Mouse (Mus musculus): Measurements from ENCODE around the gene Magoh.
A peak's percentile ranks its signal among the peaks of the same experiment; 100 is the strongest.

Magoh gene

DNA sequence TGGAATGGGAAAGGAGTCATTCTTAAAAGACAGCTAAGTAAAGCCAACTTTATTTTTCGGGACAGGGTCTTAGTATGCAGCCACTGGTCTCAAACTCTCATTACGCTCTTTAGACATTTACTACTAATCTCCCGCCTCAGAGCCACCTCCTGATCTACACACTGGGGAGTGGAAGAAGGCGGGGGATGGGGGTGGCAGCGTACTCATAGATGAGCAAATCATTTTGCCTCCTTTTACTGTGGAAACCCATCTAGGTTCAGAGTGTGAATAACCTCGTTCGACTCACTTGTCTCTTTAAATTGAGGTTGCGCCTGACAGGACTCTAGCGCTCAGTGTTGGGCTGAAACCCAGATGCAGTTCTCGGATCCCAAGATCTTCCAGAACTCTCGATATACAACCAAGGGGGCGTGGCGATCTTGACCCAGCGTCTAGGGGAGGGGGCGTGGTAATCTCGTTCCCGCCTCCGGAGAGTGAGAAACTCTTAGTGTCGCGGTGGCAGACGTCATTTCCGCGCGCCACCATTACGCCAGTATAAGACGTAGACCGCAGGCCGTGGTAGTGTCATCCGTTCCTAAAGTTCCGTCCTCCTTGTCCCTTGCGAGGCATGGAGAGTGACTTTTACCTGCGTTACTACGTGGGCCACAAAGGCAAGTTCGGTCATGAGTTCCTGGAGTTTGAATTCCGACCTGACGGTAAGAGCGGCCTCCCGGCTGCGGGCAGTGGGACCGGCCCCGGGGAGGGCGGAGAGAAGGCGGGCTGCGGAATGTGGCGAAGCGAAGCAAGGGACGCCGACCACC lies at the start of gene Magoh:
Gene Magoh (plus strand): TSS at position 502 of the 797 bp plus-strand sequence.
- peak; percentile 89 to 95 for DNase-seq (ENCODE audit: low spot score in 2 of 2)

DNA sequence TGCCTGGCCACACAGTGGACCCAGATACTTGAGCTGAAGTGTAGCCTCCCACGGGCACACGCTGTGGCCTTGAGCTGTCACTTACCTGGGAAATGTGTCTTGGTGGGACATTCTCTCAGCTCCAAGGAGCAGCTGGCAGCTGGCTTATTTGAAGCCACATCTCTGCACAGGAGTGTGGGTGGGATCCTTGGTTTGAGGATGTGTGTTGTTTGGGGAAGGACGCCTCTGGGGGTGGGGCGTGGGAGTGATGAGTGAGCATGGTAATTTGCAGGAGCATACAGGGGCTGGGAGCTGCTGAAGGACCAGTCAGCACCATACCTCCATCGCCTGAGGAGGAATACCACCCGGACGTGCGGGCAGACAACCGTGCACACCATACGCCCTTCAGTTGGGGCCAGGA lies 49.4 kb upstream of the Magoh start:
- no peak for DNase-seq (ENCODE audit: low spot score in 2 of 2)

DNA sequence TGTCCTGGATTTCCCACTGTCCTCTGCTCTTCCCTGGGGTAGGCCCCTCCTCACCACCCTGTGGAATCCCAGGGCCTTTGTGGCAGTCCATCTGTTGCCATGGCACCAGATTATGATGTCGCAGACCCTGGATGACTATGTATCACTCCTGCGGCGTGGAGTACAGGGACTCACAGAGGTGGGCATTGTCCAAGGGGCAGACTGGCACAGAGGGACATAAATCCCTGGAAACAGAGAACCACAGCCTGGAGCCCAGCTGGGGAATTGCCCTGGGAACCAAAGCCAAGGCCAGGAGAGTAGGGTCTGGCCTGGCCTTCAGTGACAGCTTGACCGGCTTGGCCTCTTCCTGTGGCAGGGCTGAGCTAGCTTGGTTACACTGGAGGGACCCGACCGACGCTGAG lies 48.7 kb upstream of the Magoh start:
- no peak for DNase-seq (ENCODE audit: low spot score in 2 of 2)

DNA sequence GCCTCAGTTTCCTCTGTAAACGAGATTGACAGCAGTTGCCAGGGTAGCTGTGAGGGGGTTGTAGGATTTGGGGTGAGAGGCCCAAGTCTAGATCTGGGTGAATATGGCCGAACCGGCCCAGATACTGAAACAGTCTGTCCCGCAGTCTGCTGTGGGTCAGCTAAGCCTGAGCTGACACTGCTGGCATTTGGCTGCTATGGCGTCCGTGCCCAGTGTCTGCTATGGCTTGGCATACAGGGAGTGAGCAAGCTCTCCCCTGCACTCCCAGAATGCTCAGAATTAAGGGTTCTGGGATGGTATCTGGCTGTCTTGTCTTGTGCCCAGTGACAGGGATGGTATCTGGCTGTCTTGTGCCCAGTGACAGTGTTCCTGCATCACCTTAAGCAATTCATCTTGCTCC lies 47.9 kb upstream of the Magoh start:
- no peak for DNase-seq (ENCODE audit: low spot score in 2 of 2)

DNA sequence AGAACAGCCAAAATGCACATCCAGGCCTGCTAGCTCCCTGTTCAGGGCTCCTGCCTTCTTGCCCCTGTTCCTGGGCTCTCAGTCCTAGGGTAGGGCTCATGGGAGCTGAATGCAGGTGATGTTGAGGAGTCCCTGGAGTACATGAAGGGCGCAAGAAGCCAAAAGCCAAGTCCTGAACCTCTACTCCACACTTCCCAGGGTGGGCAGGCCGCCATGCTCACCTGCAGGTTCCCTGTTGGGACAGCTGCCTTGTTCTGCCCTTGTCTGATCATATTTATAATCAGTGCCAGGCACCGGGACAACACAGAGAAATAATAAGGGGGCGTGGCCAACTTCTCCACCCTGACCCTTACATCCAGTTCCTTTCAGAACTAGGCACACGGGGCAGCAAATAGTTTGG lies 46.0 kb upstream of the Magoh start:
- DNase-seq (ENCODE audit: low spot score in 2 of 2), result no peak

DNA sequence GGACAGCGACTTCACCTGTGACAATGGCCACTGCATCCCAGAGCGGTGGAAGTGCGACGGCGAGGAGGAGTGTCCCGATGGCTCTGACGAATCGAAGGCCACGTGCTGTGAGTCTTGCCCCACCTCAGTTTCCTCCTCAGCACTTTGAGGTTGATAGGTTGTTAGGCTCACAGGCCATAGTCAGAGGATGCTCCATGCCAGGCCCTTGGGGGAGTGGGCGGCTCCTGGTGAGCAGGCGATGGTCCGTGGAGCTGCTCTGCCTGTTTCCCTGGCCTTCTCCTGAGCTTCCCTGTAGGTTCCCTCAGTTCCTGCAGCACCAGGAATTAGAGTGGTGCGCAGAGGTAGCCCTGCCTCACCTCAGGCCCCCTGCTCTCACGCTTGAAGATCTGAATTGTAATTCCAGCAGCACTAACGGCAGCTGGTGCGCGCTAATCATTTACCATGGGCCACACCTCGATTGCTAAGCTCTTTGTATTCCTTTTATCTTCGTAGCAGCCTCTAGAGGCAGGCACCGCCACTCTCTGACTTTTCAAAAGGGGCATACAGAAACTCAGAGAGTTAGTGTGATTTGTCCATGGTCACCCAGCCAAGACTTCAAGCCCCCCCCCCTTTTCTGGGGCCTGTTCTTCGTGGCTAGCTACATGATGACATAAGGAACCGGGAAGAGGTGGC lies 44.8 kb upstream of the Magoh start:
- DNase-seq (ENCODE audit: low spot score in 2 of 2), result no peak

DNA sequence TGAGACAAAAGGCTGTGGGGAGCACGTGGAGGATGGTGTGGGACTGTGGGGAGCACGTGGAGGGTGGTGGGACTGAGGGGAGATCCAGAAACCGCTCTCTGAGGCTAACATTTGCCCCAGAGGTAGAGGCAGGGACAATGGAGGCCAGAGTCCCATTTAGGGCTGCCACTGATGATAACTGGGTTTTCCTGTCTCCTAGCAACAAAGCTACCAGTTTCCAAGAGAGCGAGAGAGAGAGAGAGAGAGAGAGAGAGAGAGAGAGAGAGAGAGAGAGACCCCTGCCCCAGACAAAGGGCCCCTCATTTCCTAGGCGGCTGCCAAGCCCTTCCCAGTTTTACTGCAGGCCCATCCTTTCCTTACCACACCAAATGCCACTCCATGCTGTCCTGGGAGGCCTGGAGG lies 44.0 kb upstream of the Magoh start:
- DNase-seq (ENCODE audit: low spot score in 2 of 2), result no peak

DNA sequence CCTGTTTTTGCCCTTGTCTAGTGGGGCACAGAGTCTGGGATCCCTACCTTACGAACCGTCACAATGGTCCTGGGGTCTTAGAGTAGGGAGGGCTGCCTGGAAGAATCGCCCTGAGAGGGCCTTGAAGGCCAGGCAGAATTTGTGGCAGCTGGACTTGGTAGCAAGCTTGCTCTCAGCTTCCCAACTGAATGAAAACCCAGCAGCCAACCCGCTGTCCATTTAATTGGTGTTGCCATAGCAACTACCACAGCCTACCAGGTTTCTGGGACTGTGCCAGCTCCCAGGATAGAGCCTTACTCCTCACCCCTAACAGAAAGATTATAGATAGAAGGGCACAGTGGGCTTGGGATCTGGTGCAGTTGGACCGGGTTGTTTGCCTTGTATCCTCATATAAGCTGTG lies 42.8 kb upstream of the Magoh start:
- no peak for DNase-seq (ENCODE audit: low spot score in 2 of 2)

DNA sequence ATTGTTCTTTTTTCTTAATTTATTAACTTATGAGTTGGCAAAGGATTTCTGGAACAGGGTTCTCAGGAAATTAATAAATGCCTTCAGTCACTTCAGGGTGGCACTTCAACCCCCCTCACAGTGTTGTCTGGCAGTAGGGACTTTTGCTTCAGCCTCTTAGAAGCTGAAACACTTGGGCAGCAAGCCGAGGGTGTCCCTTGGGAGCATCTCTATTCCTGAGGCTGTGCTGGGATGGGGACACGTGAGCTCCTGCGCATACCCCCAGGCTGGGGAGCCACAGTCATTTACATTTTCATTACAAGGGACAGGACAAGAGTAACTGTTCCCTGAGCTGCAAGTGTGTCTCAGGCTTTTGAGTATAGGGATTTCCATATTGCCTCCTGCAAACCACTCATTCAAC lies 41.6 kb upstream of the Magoh start:
- no peak for DNase-seq (ENCODE audit: low spot score in 2 of 2)

DNA sequence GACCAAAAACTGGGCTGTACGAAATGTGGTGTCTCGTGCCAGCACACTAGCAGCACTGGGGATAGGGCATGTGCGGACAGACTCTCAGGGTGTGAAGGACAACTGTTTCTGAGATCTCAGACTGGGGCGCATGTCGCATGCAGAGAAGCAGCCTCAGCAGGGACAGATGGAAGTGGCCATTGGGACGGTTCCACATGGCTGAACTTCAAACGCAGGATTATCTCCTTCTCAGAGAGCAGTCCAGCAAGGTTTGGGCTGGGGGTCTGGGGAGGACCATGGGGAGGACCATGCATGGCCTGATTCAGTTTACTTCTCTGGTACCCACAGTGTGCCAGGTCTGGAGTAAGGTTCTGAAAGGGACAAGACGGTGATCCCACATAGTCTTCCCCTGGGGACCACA lies 35.9 kb upstream of the Magoh start:
- DNase-seq (ENCODE audit: low spot score in 2 of 2), result no peak

DNA sequence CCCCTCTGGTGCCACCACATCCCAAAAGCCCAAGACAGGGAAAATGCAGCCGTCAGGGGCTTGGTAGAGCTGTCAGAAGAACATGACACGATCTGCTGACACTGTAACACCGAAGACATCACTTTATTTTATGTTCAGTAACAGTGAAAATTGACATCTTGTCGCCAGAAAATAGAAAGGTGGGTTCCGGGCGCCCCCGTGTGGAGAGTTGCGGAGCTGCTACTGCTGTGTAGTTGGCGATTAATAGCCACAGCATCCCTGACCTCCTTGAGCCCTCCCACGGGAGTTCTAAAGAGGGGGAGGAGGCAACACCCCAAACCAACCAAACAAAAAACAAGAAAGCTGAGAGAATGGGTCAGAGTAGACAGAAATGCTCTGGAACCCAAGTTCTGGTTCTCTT lies 34.6 kb upstream of the Magoh start:
- peak; percentile 43 to 70 for DNase-seq (ENCODE audit: low spot score in 2 of 2)

DNA sequence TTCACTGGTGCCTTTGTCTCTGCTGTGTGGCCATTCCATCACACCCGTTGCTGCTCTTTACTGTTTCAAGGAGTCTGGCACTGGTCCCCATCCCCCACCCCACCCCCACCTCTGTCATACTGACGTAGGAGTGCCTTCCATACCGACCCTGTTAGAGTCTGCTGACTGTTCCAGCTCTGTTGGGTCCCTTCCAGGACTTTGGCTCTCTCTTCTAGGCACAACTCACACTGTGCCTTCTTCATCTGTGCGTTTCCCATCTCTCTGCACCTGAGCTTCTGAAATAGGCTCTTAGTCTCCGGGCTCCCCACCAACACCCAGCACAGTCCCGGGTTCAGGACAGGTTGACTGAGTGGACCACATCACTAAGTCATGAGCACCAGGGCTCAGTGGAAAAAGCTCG lies 32.8 kb upstream of the Magoh start:
- DNase-seq (ENCODE audit: low spot score in 2 of 2), result no peak

DNA sequence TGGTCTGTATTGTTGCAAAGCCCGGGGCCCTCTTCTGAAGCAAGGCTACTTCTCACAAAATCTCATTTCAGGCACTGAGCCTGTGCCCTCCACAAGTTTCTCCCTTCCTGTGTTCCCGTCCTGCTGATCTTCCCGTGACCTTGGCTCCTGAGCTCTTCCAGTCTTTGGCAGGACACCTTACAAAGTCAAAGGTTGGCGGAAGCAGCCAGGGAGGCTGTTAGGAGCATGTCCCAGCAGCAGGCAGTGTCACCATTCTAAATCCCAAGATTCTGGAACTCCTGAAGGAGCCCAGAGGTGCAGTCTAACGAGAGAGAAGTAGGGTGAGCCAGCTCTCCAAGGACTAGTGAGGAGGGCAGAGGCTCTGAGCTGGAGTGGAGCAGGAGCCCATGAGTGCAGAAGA lies 31.0 kb upstream of the Magoh start:
- no peak for DNase-seq (ENCODE audit: low spot score in 2 of 2)

DNA sequence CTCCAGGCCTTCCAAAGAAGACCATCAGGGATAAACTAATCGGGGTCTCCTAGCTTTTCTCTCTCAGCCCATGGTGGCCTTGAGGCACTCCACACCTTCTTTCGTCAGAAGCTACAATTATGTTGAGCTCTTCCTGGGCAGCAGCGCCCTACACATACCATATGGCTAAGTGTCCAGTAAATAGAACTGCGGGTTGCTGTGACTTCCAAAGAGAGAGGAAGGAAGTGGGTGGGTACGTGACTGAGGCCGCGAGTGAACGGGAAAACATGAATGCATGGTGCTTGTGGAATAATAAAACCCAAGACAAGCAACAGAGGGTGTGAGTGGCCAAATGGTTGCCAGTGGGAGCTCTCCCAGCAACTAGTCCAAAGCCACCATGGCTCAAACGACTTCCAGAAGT lies 29.9 kb upstream of the Magoh start:
- DNase-seq (ENCODE audit: low spot score in 2 of 2), result no peak

DNA sequence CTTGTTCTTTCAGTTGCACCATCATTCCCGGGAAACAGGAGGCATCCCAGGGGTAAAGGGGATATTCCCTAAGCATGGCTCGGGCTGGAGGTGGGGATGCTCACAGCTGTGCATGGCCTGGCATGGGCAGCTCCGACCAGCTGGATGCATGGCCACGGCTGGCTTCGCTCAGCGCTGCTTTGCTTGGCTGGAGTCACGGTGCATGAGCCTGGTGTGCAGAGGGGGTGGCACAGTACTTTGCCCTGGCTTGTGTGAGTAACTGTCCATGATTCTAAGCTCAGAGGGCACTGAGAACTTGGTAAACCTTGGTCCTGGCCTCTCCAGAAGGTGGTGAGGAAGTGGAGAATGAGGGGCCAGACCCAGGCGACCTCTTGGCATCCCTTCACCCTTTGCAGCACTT lies 29.5 kb upstream of the Magoh start:
- DNase-seq (ENCODE audit: low spot score in 2 of 2), result no peak

DNA sequence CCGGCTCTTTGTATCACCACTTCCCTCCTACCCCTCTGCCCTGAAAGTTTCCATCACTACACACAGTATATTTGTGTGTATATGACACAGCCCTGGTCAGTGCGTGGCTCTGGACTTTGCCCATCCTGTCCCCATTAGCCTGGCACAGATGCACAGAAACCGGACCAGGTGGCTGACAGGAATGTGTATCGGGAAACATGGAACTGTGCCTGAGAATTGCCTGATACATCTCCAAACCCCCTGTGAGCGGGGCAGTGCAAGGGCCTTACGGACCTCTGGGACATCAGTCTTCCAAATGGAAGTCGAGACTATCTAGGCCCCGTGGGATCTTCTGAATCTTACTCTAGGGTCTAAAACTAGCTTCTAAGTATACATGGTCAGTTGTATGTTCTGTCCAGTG lies 26.2 kb upstream of the Magoh start:
- no peak for DNase-seq (ENCODE audit: low spot score in 2 of 2)

DNA sequence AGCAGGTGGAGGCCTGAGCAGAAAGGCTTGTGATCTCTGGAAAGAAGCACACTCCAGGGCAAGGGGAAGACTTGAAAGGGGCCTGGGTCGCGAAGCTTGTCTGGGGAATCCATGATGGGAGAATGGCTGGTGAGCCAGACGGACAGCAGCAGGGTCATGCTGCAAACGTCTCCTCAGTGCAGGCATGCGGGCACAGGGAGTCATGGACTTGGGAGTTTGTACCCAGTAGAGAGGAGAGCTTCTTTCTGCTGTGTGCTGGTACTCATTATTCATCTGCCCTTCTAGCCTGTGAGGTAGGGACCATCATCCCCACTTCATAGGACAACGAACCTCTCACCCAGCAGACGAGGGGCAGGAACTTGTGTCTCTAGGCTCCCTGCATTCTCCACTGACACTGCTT lies 25.7 kb upstream of the Magoh start:
- no peak for DNase-seq (ENCODE audit: low spot score in 2 of 2)

DNA sequence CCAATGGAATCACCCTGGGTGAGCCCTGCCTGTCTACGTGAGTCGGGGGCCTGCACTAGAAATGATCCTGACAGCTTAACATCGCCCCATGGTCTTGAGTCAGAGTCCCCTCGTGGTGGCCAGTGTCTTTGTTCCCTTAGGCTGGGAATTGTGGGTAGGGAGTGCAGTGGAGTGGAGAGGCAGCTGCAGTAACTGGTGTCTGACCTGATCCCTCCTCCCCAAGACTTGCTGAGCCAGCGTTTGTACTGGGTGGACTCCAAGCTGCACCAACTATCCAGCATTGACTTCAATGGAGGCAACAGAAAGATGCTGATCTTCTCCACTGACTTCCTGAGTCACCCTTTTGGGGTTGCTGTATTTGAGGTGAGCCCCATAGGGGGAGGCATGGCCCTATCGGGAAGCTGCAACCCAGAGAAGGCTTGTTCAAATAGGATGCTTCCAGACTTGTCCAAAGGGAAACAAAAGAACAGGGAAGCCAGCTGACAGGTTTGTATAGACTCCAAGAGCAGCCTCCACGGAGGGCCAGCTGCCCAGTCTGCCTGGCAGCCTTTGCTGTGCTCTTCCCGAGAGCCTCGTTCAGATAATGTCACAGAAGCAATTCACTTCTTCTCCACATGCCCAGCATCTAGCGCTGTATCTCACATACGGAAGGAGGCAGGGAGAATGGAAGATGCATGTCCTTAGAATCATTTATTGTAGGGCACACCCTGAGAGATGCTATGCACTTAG lies 22.4 kb upstream of the Magoh start:
- no peak for DNase-seq (ENCODE audit: low spot score in 2 of 2)

DNA sequence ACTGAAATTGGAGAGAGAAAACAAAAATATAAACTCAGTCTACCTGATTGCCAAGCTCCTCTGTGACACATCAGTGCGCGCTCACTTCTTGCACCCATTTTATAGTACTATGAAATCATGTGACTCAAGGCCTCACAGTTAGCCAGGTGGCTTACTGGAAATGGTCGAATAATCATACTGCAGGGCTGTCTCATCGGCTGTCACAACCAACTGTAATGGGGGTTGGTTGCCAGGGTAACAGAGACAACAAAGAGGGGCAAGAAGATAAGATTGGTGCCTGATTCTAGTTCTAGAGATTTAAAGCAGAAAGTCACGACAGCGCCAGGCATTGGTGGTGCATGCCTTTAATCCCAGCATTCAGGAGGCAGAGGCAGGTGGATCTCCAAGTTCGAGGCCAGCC lies 20.6 kb upstream of the Magoh start:
- DNase-seq (ENCODE audit: low spot score in 2 of 2), result no peak

DNA sequence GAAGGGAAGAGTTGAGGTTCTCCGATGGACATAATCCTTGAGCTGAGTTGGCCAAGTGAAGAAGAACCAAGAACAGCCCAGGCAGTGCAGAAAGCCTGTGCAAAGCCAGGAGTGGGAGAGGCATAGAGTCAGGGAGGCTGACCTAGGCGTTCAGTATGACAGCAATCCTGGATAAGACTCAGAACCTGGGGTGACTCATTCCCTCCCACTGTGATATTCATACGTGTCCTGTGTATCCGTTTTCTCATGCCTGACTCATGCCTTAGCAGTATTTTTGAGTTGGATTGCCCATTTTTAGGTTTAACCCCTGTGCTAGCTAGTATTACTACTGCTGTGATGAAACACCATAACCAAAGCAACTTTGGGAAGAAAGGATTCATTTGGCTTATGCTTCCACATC lies 14.7 kb upstream of the Magoh start:
- no peak for DNase-seq (ENCODE audit: low spot score in 2 of 2)

DNA sequence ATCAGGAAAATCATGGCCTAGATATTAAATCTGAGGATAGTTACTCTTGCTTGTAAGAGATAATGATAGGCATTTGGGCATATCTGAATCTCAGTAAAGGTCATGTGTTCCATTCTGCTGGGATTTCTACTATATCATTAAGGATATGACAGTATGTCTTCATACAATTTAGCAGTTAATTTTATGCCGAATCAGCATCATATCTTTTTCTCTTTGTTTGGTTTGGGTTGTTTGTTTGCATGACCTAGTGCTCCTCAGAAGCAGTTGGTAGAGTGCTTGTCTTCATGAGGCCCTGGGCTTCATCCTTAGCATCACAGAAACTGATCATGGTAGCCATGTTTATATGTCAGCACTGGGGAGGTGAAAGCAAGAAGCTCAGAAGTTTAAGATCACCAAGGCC lies 2.1 kb downstream of the Magoh start:
- DNase-seq (ENCODE audit: low spot score in 2 of 2), result no peak

DNA sequence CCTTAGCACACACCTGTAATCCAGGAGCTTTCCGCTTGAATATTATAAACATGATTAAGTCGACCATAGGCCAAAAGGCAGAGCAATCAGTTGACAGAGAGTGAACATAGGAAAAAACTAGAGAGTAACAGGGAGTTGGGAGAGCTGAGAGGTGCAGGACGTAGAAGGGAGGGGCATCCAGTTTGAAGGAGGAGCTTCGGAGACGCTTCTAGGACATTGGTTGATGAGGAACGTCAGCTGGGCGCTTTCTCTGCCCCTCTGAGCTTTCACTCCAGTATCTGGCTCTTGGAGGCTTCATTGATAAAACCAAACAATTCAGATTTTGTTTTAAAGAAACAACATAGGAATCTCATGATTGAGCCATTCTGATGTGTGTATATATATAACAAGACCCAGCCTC lies 6.8 kb downstream of the Magoh start:
- no peak for DNase-seq (ENCODE audit: low spot score in 2 of 2)

DNA sequence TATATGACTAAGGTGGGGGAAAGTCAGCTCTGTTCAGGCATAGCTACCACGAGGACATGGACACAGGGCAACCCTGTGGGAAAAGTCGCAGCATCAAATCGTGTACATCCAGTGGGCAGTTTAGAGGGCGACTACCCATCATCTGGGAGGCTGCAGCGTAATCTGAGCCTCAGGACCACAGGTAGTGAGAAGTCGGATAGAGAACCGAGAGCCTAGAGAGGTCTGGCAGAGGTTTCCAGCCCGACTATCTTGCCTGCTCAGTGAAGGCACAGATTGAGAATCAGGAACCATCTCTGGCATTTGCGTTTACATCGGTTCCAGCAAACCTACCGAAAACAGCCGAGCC lies 9.8 kb downstream of the Magoh start:
- no peak for DNase-seq (ENCODE audit: low spot score in 2 of 2)

Data from spleen, postnatal 14 days (tissue).